In the genomic region with DNA sequence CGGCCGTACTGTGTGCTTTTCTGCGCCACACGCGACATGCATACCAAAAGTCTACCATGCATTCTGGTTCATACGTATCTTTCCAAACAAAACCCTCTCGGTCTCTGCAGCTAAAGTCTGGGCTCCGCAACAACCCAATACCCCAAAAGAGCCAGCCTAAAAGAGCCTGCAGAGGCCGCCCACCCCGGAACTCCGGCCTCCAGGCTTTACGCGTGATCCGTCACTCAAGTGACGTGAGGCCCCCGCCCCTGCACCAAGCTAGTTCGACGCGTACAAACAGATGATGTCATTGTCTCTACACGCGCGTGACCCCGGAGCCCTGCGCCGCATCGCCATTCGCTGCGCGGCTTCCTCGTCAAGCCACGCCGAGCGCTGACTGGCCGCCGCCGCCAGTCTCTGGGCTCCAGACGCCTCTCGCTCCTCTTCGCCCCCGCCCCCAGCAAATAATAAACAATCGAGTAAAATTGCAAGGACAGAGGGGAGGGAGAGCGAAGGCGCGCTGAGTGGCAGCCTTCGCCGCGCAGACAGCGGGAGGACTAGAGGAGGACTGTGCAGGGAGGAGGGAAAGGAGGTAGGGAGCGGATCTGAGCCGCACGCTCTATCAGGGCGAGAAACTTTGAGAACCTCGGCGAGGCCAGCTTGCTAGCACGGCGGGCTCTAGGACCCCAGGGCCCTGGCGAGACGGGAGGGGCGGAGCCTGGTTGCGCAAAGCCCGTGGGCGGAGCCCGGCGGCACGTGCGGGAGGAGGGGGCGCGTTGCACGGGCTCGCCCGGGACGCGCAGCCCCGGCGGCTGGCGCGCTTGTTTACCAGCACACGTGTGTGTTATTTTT, we compare ENCODE assay signal across 8 mouse cellular contexts. TPM values are rescaled to one million over a fixed set of nuclear protein-coding genes. Genes with fewer than 3 reads are reported as not detected.
A peak's percentile ranks its signal among the peaks of the same experiment; 100 is the strongest.
DNase-seq lines count a peak whose midpoint lies in the region; ATAC-seq lines count a peak whose summit lies in the region.

No protein-coding gene starts in this region.

- ATAC-seq in CD4-positive, CD25-positive, alpha-beta regulatory T cell, adult 4 months = peak; percentile 78
- peak; percentile 90 for ATAC-seq in heart, embryonic 14.5 days (ENCODE audit: insufficient number of reproducible peaks, insufficient read depth, low FRiP score, low read depth)
- peak; percentile 80 for ATAC-seq in liver, embryonic 13.5 days (ENCODE audit: low read depth)
- peak; percentile 92 for ATAC-seq in stomach, embryonic 16.5 days (ENCODE audit: insufficient read depth, low FRiP score)

- under 1% methylated on average over 78 of the region's 78 CpGs for WGBS in heart, embryonic 14.5 days
- whole genome bisulfite sequencing in liver, embryonic 13.5 days (ENCODE audit: insufficient replicate concordance) = under 1% methylated on average over 78 of the region's 78 CpGs
- under 1% methylated on average over 78 of the region's 78 CpGs for WGBS in stomach, embryonic 16.5 days

- peak overlapping the region; percentile 81 to 90 for H3K4me3 ChIP-seq in heart, embryonic 14.5 days (ENCODE audit: control insufficient read depth in 1 of 2, insufficient read depth in 1 of 2, low read depth in 1 of 2, low read length in 2 of 2)
- H3K4me3 ChIP-seq in liver, embryonic 13.5 days (replicated peaks) = peak overlapping the region; percentile 98
- peak overlapping the region; percentile 91 for H3K4me3 ChIP-seq in stomach, embryonic 16.5 days (replicated peaks; ENCODE audit: low read length)

- no peaks in the 10 kb centered on the region for H3K27me3 ChIP-seq in heart, embryonic 14.5 days (ENCODE audit: control insufficient read depth, insufficient read depth, low read length)
- H3K27me3 ChIP-seq in liver, embryonic 13.5 days = no peaks in the 10 kb centered on the region
- no peaks in the 10 kb centered on the region for H3K27me3 ChIP-seq in stomach, embryonic 16.5 days (ENCODE audit: control insufficient read depth, insufficient read depth, low read length)

- H3K9me3 ChIP-seq in heart, embryonic 14.5 days (ENCODE audit: control insufficient read depth, low read length) = no peaks in the 10 kb centered on the region
- no peaks in the 10 kb centered on the region for H3K9me3 ChIP-seq in liver, embryonic 13.5 days (replicated peaks)
- H3K9me3 ChIP-seq in stomach, embryonic 16.5 days (replicated peaks; ENCODE audit: control insufficient read depth, low read length) = no peaks in the 10 kb centered on the region

- peak; percentile 95 for DNase-seq in c-Kit-negative CD71-positive TER-119-positive erythroid progenitor cells, embryonic 14.5 days (ENCODE audit: low read depth, low spot score)
- peak; percentile 99 for DNase-seq in fibroblast of lung, adult 2 months (ENCODE audit: low read depth)
- DNase-seq in kidney, postnatal 14 days = peak; percentile 99
- DNase-seq in liver, embryonic 13.5 days = peak; percentile 97
- DNase-seq in neural tube, embryonic 10.5 days (ENCODE audit: extremely low spot score, low spot score) = peak; percentile 95

- peak overlapping the region; percentile 92 for H3K9ac ChIP-seq in heart, embryonic 14.5 days (ENCODE audit: low read length)
- H3K9ac ChIP-seq in liver, embryonic 13.5 days = peak overlapping the region; percentile 99
- peak overlapping the region; percentile 92 for H3K9ac ChIP-seq in stomach, embryonic 16.5 days (ENCODE audit: low read length)

- H3K36me3 ChIP-seq in heart, embryonic 14.5 days (ENCODE audit: control insufficient read depth, insufficient read depth, low read length) = no peaks in the 10 kb centered on the region; the same call in 1 of the 2 replicates
- H3K36me3 ChIP-seq in liver, embryonic 13.5 days = peaks cover 25% of the 10 kb centered on the region
- no peaks in the 10 kb centered on the region for H3K36me3 ChIP-seq in stomach, embryonic 16.5 days (ENCODE audit: control insufficient read depth, insufficient read depth, low read length)

- peaks cover 14 to 24% of the 10 kb centered on the region in 2 experiments for H3K4me1 ChIP-seq in heart, embryonic 14.5 days (ENCODE audit: control insufficient read depth in 2 of 2, insufficient read depth in 2 of 2, low read length in 2 of 2)
- peaks cover 37% of the 10 kb centered on the region for H3K4me1 ChIP-seq in liver, embryonic 13.5 days (replicated peaks)
- peaks cover 19% of the 10 kb centered on the region for H3K4me1 ChIP-seq in stomach, embryonic 16.5 days (ENCODE audit: control insufficient read depth, insufficient read depth, low read length)

- peak overlapping the region; percentile 99 for H3K4me2 ChIP-seq in heart, embryonic 14.5 days (ENCODE audit: low read length)
- peak overlapping the region; percentile 100 for H3K4me2 ChIP-seq in liver, embryonic 13.5 days
- H3K4me2 ChIP-seq in stomach, embryonic 16.5 days (ENCODE audit: low read depth, low read length) = peak overlapping the region; percentile 89

- H3K27ac ChIP-seq in heart, embryonic 14.5 days (replicated peaks in 1 of 2; ENCODE audit: control insufficient read depth in 1 of 2, insufficient read depth in 1 of 2, low read depth in 2 of 2, low read length in 2 of 2) = peak overlapping the region; percentile 97 to 99
- peak overlapping the region; percentile 97 for H3K27ac ChIP-seq in liver, embryonic 13.5 days
- peak overlapping the region; percentile 98 for H3K27ac ChIP-seq in stomach, embryonic 16.5 days (ENCODE audit: low read length)

RNA-seq across cellular contexts. Expression of a gene that starts 1.1 kb away (rescaled TPM):
- 10 to 100 TPM in 1 of 2 experiments, 1 to 10 TPM in 1; 8.6 to 12.8 TPM for polyA plus RNA-seq in CD4-positive, CD25-positive, alpha-beta regulatory T cell, adult 4 months (2017; shearing (Covaris generic))
- 6.3 and 7.1 TPM in 2 replicates for polyA plus RNA-seq in heart, embryonic 14.5 days (2014; fragmentation: Nextera tagmentation; extraction: Ambion mirVana)
- polyA plus RNA-seq in liver, embryonic 13.5 days (2015; fragmentation: Nextera tagmentation; extraction: Ambion mirVana) = 14.5 and 15.2 TPM in 2 replicates
- 7.2 and 7.6 TPM in 2 replicates for polyA plus RNA-seq in stomach, embryonic 16.5 days (2015; fragmentation: Nextera tagmentation; extraction: Ambion mirVana)

Comparison
In these comparisons a context has a peak if more than half of its experiments do, and no peak if none do; other contexts are left out.
1. Peak in every context shown above with its lines: DNase-seq, ATAC-seq, H3K4me3 ChIP-seq and H3K27ac ChIP-seq.